Mouse (Mus musculus) thymus, postnatal 0 days (tissue): ENCODE data around the gene Ccdc69. TPM values are rescaled to one million over a fixed set of nuclear protein-coding genes. Genes with fewer than 3 reads are reported as not detected.
"Not testable (repeated sequence)": the region's sequence is repeated elsewhere in the genome, so short reads cannot be mapped to it uniquely, and the experiment has no call there.

ENCODE experiments used
- DNase-seq: peaks from one replicate; pipeline ENCODE4 v3.0.0-alpha.2; 2015; ENCODE audit warnings: low spot score
- polyA plus RNA-seq: library from polyadenylated mRNA; unstranded; fragments of >200 nt; fragmentation: Nextera tagmentation; extraction: Ambion mirVana; gene quantifications from 2 replicates; pipeline ENCODE4 v1.2.1, GENCODE M21; 2015

The Ccdc69 gene
- polyA plus RNA-seq: 25.4 and 26.8 TPM in 2 replicates

GRCm38 (mm10) chr11:55077331-55078231, at the start of gene Ccdc69:
Gene Ccdc69, minus strand, starts transcription at chr11:55078131.
- peak; percentile 84 for DNase-seq

- DNase-seq: no peak
These were observed 48.7 kb upstream of the Ccdc69 start for GRCm38 (mm10) chr11:55126663-55127062.

GRCm38 (mm10) chr11:55121430-55121829, 43.5 kb upstream of the Ccdc69 start:
- no peak for DNase-seq

GRCm38 (mm10) chr11:55120821-55121271, 42.9 kb upstream of the Ccdc69 start:
- peak; percentile 82 for DNase-seq

GRCm38 (mm10) chr11:55120279-55120678, 42.3 kb upstream of the Ccdc69 start:
- peak; percentile 12 for DNase-seq

GRCm38 (mm10) chr11:55117031-55117430, 39.1 kb upstream of the Ccdc69 start:
- DNase-seq: no peak

- DNase-seq: no peak
These were observed 38.1 kb upstream of the Ccdc69 start for GRCm38 (mm10) chr11:55116004-55116403.

- no peak for DNase-seq
These were observed 36.4 kb upstream of the Ccdc69 start for GRCm38 (mm10) chr11:55114291-55114690.

- DNase-seq: not testable (repeated sequence)
These were observed 35.9 kb upstream of the Ccdc69 start for GRCm38 (mm10) chr11:55113861-55114250.

GRCm38 (mm10) chr11:55113209-55113860, 35.4 kb upstream of the Ccdc69 start:
- DNase-seq: peak; percentile 27

GRCm38 (mm10) chr11:55110566-55111169, 32.7 kb upstream of the Ccdc69 start:
- DNase-seq: no peak

- no peak for DNase-seq
These were observed 31.8 kb upstream of the Ccdc69 start for GRCm38 (mm10) chr11:55109521-55110300.

- no peak for DNase-seq
These were observed 28.7 kb upstream of the Ccdc69 start for GRCm38 (mm10) chr11:55106636-55107035.

GRCm38 (mm10) chr11:55105389-55105788, 27.5 kb upstream of the Ccdc69 start:
- no peak for DNase-seq

- no peak for DNase-seq
These were observed 25.3 kb upstream of the Ccdc69 start for GRCm38 (mm10) chr11:55103229-55103628.

GRCm38 (mm10) chr11:55102015-55102414, 24.1 kb upstream of the Ccdc69 start:
- DNase-seq: no peak

- no peak for DNase-seq
These were observed 21.9 kb upstream of the Ccdc69 start for GRCm38 (mm10) chr11:55099868-55100267.

GRCm38 (mm10) chr11:55099019-55099771, 21.3 kb upstream of the Ccdc69 start:
- no peak for DNase-seq

GRCm38 (mm10) chr11:55098189-55098915, 20.4 kb upstream of the Ccdc69 start:
- DNase-seq: no peak
